Mouse (Mus musculus) liver, embryonic 14.5 days (tissue): ENCODE results near the gene Rpl7a.

Source experiments
- CTCF ChIP-seq: IDR thresholded peaks from 2 replicates; pipeline ENCODE4 v1.5.1; 2016; ENCODE audit warnings: antibody characterized with exemption, low read depth, control low read depth
- EP300 ChIP-seq: IDR thresholded peaks from 2 replicates; pipeline ENCODE4 v1.6.1; 2016; ENCODE audit warnings: antibody characterized with exemption, low read depth

DNA sequence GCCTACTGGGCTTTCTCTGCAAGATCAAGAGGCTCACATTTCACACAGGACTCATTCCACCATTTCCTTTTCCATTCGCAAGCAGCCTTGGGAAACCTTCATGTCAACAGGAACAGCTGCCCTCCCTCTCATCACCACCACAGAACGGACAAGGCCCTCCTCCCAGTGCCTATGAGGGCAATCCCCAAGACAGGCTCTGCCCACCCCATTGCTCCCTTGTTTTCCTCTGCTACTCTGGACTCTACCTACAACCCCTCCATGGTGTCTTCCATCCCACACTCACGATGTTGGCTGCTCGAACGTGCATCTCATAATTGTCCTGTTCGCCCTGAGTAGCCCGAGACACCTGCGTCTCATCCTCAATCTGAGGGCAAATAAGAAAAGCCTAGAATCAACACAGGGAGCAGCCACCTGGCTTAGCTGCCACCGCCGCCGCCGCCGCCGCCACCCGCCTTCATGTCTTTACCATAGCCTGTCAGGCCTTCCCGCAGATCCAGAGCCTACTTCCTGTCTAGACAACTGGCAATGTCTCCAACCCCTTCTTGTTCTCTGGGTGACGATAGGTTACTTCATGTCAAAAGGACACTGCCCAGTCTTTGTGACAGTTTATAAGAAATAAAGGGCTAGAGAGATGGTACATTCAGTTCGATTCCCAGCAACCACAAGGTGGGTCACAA is 1.7 kb upstream of the Rpl7a start:
- TF ChIP-seq EP300 (no peak), CTCF (no peak)
